Mouse (Mus musculus): Measurements from ENCODE around the gene Sez6l. TPM values are rescaled to one million over a fixed set of nuclear protein-coding genes. Genes with fewer than 3 reads are reported as not detected.

Sez6l gene
- total and polyA plus RNA-seq, 2 experiments from 2014 or later: 43.5 to 80.1 TPM

- peak; percentile 34 for DNase-seq (ENCODE audit: low spot score)
- no peak for ATAC-seq
- Histone ChIP-seq H3K27ac (no peak overlapping the region), H3K9ac (replicated peaks; ENCODE audit: low read length) (no peak overlapping the region), H3K4me2 (ENCODE audit: low read depth, low read length) (no peak overlapping the region), H3K4me1 (ENCODE audit: insufficient read depth, low read length) (0 out of 2 replicates have a peak, but pooled peaks cover 9% of the 10 kb centered on the region), H3K9me3 (ENCODE audit: low read length) (no peaks in the 10 kb centered on the region), H3K36me3 (ENCODE audit: insufficient read depth, low read length) (no peaks in the 10 kb centered on the region), H3K27me3 (ENCODE audit: insufficient read depth, low read length) (no peaks in the 10 kb centered on the region), H3K4me3 (ENCODE audit: low read length) (no peak overlapping the region)
- no peak for TF ChIP-seq CTCF (IDR thresholded peaks at IDR 0.05; ENCODE audit: low read depth)
- 36% methylated on average over 7 of the region's 7 CpGs for WGBS
Measured at GRCm38 (mm10) chr5:112615946-112616617, 39.1 kb upstream of the Sez6l start.

GRCm38 (mm10) chr5:112607867-112608516 is 31.0 kb upstream of the Sez6l start:
- TF ChIP-seq CTCF (IDR thresholded peaks at IDR 0.05; ENCODE audit: low read depth): no peak
- 0 out of 2 replicates have a peak, but pooled peaks have one; percentile 11 for ATAC-seq
- 24% methylated on average over 9 of the region's 9 CpGs for WGBS

DNA sequence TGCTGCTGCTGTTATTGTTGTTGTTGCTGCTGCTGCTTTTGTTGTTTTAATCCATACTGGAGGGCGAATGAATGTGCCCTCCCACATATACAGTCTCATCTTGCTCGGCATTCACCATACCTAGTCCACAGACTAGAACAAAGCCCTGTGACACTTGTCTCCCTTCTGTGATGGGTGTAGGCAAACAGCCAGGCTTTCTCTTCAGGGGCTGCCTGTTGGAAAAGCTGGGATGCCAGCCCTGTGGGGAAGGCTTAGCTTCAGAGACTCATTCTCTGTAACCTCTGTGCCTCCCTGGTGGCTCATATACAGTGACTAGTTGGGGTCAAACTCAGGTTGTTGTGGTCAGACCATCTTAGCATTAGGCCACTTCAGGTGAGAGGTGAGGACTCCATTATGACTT is 30.1 kb upstream of the Sez6l start:
- no peak overlapping the region for H3K27ac ChIP-seq
- TF ChIP-seq CTCF (IDR thresholded peaks at IDR 0.05; ENCODE audit: low read depth): no peak
- 33% methylated on average over 2 of the region's 2 CpGs for WGBS

More at GRCm38 (mm10) chr5:112607867-112608516, 31.0 kb upstream of the Sez6l start:
- peak overlapping the region; percentile 3; the same call in 1 of the 2 replicates for H3K27ac ChIP-seq
- H3K4me3 ChIP-seq (ENCODE audit: low read length): no peak overlapping the region
- peak; percentile 49 for DNase-seq (ENCODE audit: low spot score)
- H3K4me1 ChIP-seq (ENCODE audit: insufficient read depth, low read length): peaks cover 18% of the 10 kb centered on the region
- no peak overlapping the region for H3K4me2 ChIP-seq (ENCODE audit: low read depth, low read length)
- H3K27me3 ChIP-seq (ENCODE audit: insufficient read depth, low read length): no peaks in the 10 kb centered on the region
- H3K9me3 ChIP-seq (ENCODE audit: low read length): no peaks in the 10 kb centered on the region
- no peaks in the 10 kb centered on the region for H3K36me3 ChIP-seq (ENCODE audit: insufficient read depth, low read length)
- no peak overlapping the region for H3K9ac ChIP-seq (replicated peaks; ENCODE audit: low read length)

GRCm38 (mm10) chr5:112605371-112605770 is 28.4 kb upstream of the Sez6l start:
- Histone ChIP-seq H3K4me1 (ENCODE audit: insufficient read depth, low read length) (peaks cover 20% of the 10 kb centered on the region), H3K27me3 (ENCODE audit: insufficient read depth, low read length) (no peaks in the 10 kb centered on the region), H3K27ac (peak overlapping the region; percentile 45; the same call in 1 of the 2 replicates), H3K36me3 (ENCODE audit: insufficient read depth, low read length) (no peaks in the 10 kb centered on the region), H3K9ac (replicated peaks; ENCODE audit: low read length) (no peak overlapping the region), H3K4me2 (ENCODE audit: low read depth, low read length) (no peak overlapping the region), H3K9me3 (ENCODE audit: low read length) (no peaks in the 10 kb centered on the region), H3K4me3 (ENCODE audit: low read length) (no peak overlapping the region)
- ATAC-seq (no peak), DNase-seq (ENCODE audit: low spot score) (no peak)
- no peak for TF ChIP-seq CTCF (IDR thresholded peaks at IDR 0.05; ENCODE audit: low read depth)
- WGBS: 74% methylated on average over 14 of the region's 14 CpGs

More for the DNA sequence above, 30.1 kb upstream of the Sez6l start:
- Histone ChIP-seq H3K4me2 (ENCODE audit: low read depth, low read length) (no peak overlapping the region), H3K4me1 (ENCODE audit: insufficient read depth, low read length) (peaks cover 18% of the 10 kb centered on the region), H3K36me3 (ENCODE audit: insufficient read depth, low read length) (no peaks in the 10 kb centered on the region), H3K27me3 (ENCODE audit: insufficient read depth, low read length) (no peaks in the 10 kb centered on the region), H3K9me3 (ENCODE audit: low read length) (no peaks in the 10 kb centered on the region), H3K9ac (replicated peaks; ENCODE audit: low read length) (no peak overlapping the region), H3K4me3 (ENCODE audit: low read length) (no peak overlapping the region)
- DNase-seq (ENCODE audit: low spot score): peak; percentile 37
- ATAC-seq: no peak

- TF ChIP-seq CTCF (IDR thresholded peaks at IDR 0.05; ENCODE audit: low read depth): no peak
- peaks cover 23% of the 10 kb centered on the region for H3K4me1 ChIP-seq (ENCODE audit: insufficient read depth, low read length)
- H3K27ac ChIP-seq: peak overlapping the region; percentile 1; the same call in 1 of the 2 replicates
- ATAC-seq: no peak
- 28% methylated on average over 1 of the region's 1 CpGs for WGBS
- H3K9ac ChIP-seq (replicated peaks; ENCODE audit: low read length): no peak overlapping the region
- H3K4me3 ChIP-seq (ENCODE audit: low read length): no peak overlapping the region
- H3K4me2 ChIP-seq (ENCODE audit: low read depth, low read length): no peak overlapping the region
- no peaks in the 10 kb centered on the region for H3K36me3 ChIP-seq (ENCODE audit: insufficient read depth, low read length)
- no peaks in the 10 kb centered on the region for H3K9me3 ChIP-seq (ENCODE audit: low read length)
- peak; percentile 32 for DNase-seq (ENCODE audit: low spot score)
- H3K27me3 ChIP-seq (ENCODE audit: insufficient read depth, low read length): no peaks in the 10 kb centered on the region
Measured at GRCm38 (mm10) chr5:112604251-112604650, 27.3 kb upstream of the Sez6l start.

- no peak overlapping the region for H3K4me2 ChIP-seq (ENCODE audit: low read depth, low read length)
- H3K27me3 ChIP-seq (ENCODE audit: insufficient read depth, low read length): no peaks in the 10 kb centered on the region
- no peaks in the 10 kb centered on the region for H3K9me3 ChIP-seq (ENCODE audit: low read length)
- peaks cover 23% of the 10 kb centered on the region for H3K4me1 ChIP-seq (ENCODE audit: insufficient read depth, low read length)
- ATAC-seq (peak; percentile 55), DNase-seq (ENCODE audit: low spot score) (peak; percentile 69)
- 18% methylated on average over 3 of the region's 3 CpGs for WGBS
- H3K36me3 ChIP-seq (ENCODE audit: insufficient read depth, low read length): no peaks in the 10 kb centered on the region
- no peak overlapping the region for H3K9ac ChIP-seq (replicated peaks; ENCODE audit: low read length)
- H3K4me3 ChIP-seq (ENCODE audit: low read length): no peak overlapping the region
- no peak for TF ChIP-seq CTCF (IDR thresholded peaks at IDR 0.05; ENCODE audit: low read depth)
- H3K27ac ChIP-seq: no peak overlapping the region
Measured at GRCm38 (mm10) chr5:112603594-112603993, 26.6 kb upstream of the Sez6l start.
